Mouse (Mus musculus): ENCODE measurements around the gene Abcb10. TPM values are rescaled to one million over a fixed set of nuclear protein-coding genes. Genes with fewer than 3 reads are reported as not detected.
"Not testable (repeated sequence)": the region's sequence is repeated elsewhere in the genome, so short reads cannot be mapped to it uniquely, and the experiment has no call there.

Gene Abcb10
- total RNA-seq, 4 experiments from 2014 or later: 17.6 to 20.3 (median 18.6) TPM

GRCm38 (mm10) chr8:123981674-123982073 lies 1.2 kb downstream of the Abcb10 start:
- peak; percentile 50 to 58 for DNase-seq (ENCODE audit: low spot score in 2 of 2)

GRCm38 (mm10) chr8:123980239-123980638 lies 2.7 kb downstream of the Abcb10 start:
- no peak for DNase-seq (ENCODE audit: low spot score in 2 of 2)

GRCm38 (mm10) chr8:123978926-123979325 lies 4.0 kb downstream of the Abcb10 start:
- no peak for DNase-seq (ENCODE audit: low spot score in 2 of 2)

- peak in 1 of 2 experiments; percentile 28 for DNase-seq (ENCODE audit: low spot score in 2 of 2)
These were observed 4.6 kb downstream of the Abcb10 start for GRCm38 (mm10) chr8:123978166-123978838.

- DNase-seq (ENCODE audit: low spot score in 2 of 2): no peak
These were observed 5.4 kb downstream of the Abcb10 start for GRCm38 (mm10) chr8:123977499-123977898.

- no peak for DNase-seq (ENCODE audit: low spot score in 2 of 2)
These were observed 9.4 kb downstream of the Abcb10 start for GRCm38 (mm10) chr8:123973495-123973894.

- no peak for DNase-seq (ENCODE audit: low spot score in 2 of 2)
These were observed 16.0 kb downstream of the Abcb10 start for GRCm38 (mm10) chr8:123966896-123967295.

- no peak for DNase-seq (ENCODE audit: low spot score in 2 of 2)
These were observed 21.6 kb downstream of the Abcb10 start for GRCm38 (mm10) chr8:123961371-123961770.

- DNase-seq (ENCODE audit: low spot score in 2 of 2): not testable (repeated sequence)
These were observed 22.4 kb downstream of the Abcb10 start for GRCm38 (mm10) chr8:123960556-123960955.

- DNase-seq (ENCODE audit: low spot score in 2 of 2): no peak
These were observed 22.9 kb downstream of the Abcb10 start for GRCm38 (mm10) chr8:123960056-123960455.

- DNase-seq (ENCODE audit: low spot score in 2 of 2): no peak
These were observed 23.4 kb downstream of the Abcb10 start for GRCm38 (mm10) chr8:123959473-123959872.

GRCm38 (mm10) chr8:123958130-123958529 lies 24.8 kb downstream of the Abcb10 start:
- no peak for DNase-seq (ENCODE audit: low spot score in 2 of 2)

GRCm38 (mm10) chr8:123954246-123954645 lies 28.7 kb downstream of the Abcb10 start:
- DNase-seq (ENCODE audit: low spot score in 2 of 2): no peak

- no peak for DNase-seq (ENCODE audit: low spot score in 2 of 2)
These were observed 29.2 kb downstream of the Abcb10 start for GRCm38 (mm10) chr8:123953686-123954085.

GRCm38 (mm10) chr8:123950077-123950802 lies 32.7 kb downstream of the Abcb10 start:
- peak in 1 of 2 experiments; percentile 37 for DNase-seq (ENCODE audit: low spot score in 2 of 2)

GRCm38 (mm10) chr8:123949686-123949986 lies 33.3 kb downstream of the Abcb10 start:
- DNase-seq (ENCODE audit: low spot score in 2 of 2): no peak

- DNase-seq (ENCODE audit: low spot score in 2 of 2): peak; percentile 98 to 100
These were observed 33.8 kb downstream of the Abcb10 start, which contains the start of gene Nup133 for GRCm38 (mm10) chr8:123948942-123949685. TSS of gene Nup133 (minus strand) at chr8:123949265.

GRCm38 (mm10) chr8:123929026-123929425 lies 53.9 kb downstream of the Abcb10 start:
- no peak for DNase-seq (ENCODE audit: low spot score in 2 of 2)

GRCm38 (mm10) chr8:123925671-123926070 lies 57.3 kb downstream of the Abcb10 start:
- DNase-seq (ENCODE audit: low spot score in 2 of 2): no peak

- DNase-seq (ENCODE audit: low spot score in 2 of 2): peak; percentile 82 to 84
These were observed 58.2 kb downstream of the Abcb10 start for GRCm38 (mm10) chr8:123924719-123925118.

- DNase-seq (ENCODE audit: low spot score in 2 of 2): no peak
These were observed 68.3 kb downstream of the Abcb10 start for GRCm38 (mm10) chr8:123914635-123915034.

GRCm38 (mm10) chr8:123912265-123912664 lies 70.7 kb downstream of the Abcb10 start:
- DNase-seq (ENCODE audit: low spot score in 2 of 2): no peak
